Mouse (Mus musculus) liver, postnatal 0 days (tissue): Measurements from ENCODE around the gene Plpp2. TPM values are rescaled to one million over a fixed set of nuclear protein-coding genes. Genes with fewer than 3 reads are reported as not detected.

Source experiments
- ATAC-seq: fragments of 200-750 bp; cut with Nextera tagmentation; 2 replicates; pipeline ENCODE4 v1.8.0; 2017; ENCODE audit warnings: mild to moderate bottlenecking, moderate library complexity
- DNase-seq: peaks from one replicate; pipeline ENCODE4 v3.0.0-alpha.2; 2016
- H3K27ac ChIP-seq: fragments of 300-500 bp; sonication (generic); 2 replicates; pipeline ENCODE4 v1.5.1; 2014; ENCODE audit warnings: antibody characterized with exemption, moderate library complexity, mild to moderate bottlenecking, low read depth
- H3K27me3 ChIP-seq: fragments of 300-500 bp; sonication (generic); 2 replicates; pipeline ENCODE4 v1.6.1; 2014; ENCODE audit warnings: low read length, control low read depth, mixed read lengths; ENCODE audit not compliant: insufficient read depth
- H3K36me3 ChIP-seq: fragments of 300-500 bp; sonication (generic); replicated peaks from 2 replicates; pipeline ENCODE4 v1.6.1; 2014; ENCODE audit warnings: mild to moderate bottlenecking, control low read depth, low read length, moderate library complexity, mixed read lengths; ENCODE audit not compliant: insufficient read depth
- H3K4me1 ChIP-seq: fragments of 300-500 bp; sonication (generic); 2 replicates; pipeline ENCODE4 v1.6.1; 2014; ENCODE audit warnings: antibody characterized with exemption, mild to moderate bottlenecking, control low read depth; ENCODE audit not compliant: insufficient read depth
- H3K4me2 ChIP-seq: fragments of 300-500 bp; sonication (generic); 2 replicates; pipeline ENCODE4 v1.6.1; 2014; ENCODE audit warnings: low read depth, mild to moderate bottlenecking, low read length, moderate library complexity, mixed read lengths
- H3K4me3 ChIP-seq: fragments of 300-500 bp; sonication (generic); 2 replicates; pipeline ENCODE4 v1.5.1; 2014; ENCODE audit warnings: low read depth, low read length
- H3K9ac ChIP-seq: fragments of 300-500 bp; sonication (generic); replicated peaks from 2 replicates; pipeline ENCODE4 v1.6.1; 2014; ENCODE audit warnings: mild to moderate bottlenecking, moderate library complexity
- H3K9me3 ChIP-seq: fragments of 300-500 bp; sonication (generic); 2 replicates; pipeline ENCODE4 v1.6.1; 2016; ENCODE audit warnings: mild to moderate bottlenecking, control low read depth, low read length, mixed read lengths
- CTCF ChIP-seq: sonication (generic); IDR thresholded peaks from 2 replicates; pipeline ENCODE4 v1.5.1; 2016; ENCODE audit warnings: antibody characterized with exemption, low read depth
- EP300 ChIP-seq: IDR thresholded peaks from 2 replicates; pipeline ENCODE4 v1.6.1; 2016; ENCODE audit warnings: antibody characterized with exemption, low read depth, mild to moderate bottlenecking
- WGBS: fragments of 180-500 bp; shearing (Covaris S2); extraction: QIAGEN DNeasy Blood & Tissue Kit; methylation state at CpG from one replicate; pipeline ENCODE4 v1.1.7; 2014; ENCODE audit not compliant: insufficient replicate concordance; 5-methylcytosine and 5-hydroxymethylcytosine counted together
- polyA plus RNA-seq: library from polyadenylated mRNA; unstranded; fragments of >200 nt; fragmentation: Nextera tagmentation; extraction: Ambion mirVana; gene quantifications from 2 replicates; pipeline ENCODE4 v1.2.1, GENCODE M21; 2015

Gene Plpp2
- polyA plus RNA-seq, 1 experiment from 2014 or later: 32.7 TPM

DNA sequence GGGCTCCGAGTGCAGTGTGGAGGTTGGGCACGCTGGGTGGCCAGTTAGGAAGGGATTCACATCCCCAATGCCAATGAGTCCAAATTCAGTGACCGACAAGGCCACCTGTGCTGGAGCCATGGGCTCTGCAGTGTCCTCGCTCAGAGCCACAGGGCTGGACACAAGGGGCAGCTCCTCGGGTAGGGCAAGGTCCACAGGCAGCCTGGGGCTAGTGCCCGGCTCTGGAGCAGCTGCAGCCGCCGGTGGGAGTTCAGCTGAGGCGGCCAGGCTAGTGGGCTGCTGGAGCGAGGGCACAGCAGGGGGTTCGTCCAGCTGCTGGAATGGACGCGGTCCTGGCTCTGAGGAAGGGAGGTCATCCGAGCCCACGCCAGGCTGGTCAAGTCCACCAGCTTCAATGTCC is 7.9 kb upstream of the Plpp2 start:
- Histone ChIP-seq H3K4me3 (no peak overlapping the region), H3K4me2 (no peak overlapping the region), H3K36me3 (peaks cover 21% of the 10 kb centered on the region), H3K4me1 (no peaks in the 10 kb centered on the region), H3K9ac (no peak overlapping the region), H3K27me3 (no peaks in the 10 kb centered on the region), H3K9me3 (no peaks in the 10 kb centered on the region), H3K27ac (no peak overlapping the region)
- no peak for TF ChIP-seq CTCF
- TF ChIP-seq EP300: no peak
- 82% methylated on average over 15 of the region's 15 CpGs for WGBS
- ATAC-seq (no peak), DNase-seq (no peak)

GRCm38 (mm10) chr10:79540746-79541145 is 7.2 kb upstream of the Plpp2 start:
- Histone ChIP-seq H3K27me3 (no peaks in the 10 kb centered on the region), H3K36me3 (peaks cover 21% of the 10 kb centered on the region), H3K4me1 (no peaks in the 10 kb centered on the region), H3K27ac (no peak overlapping the region), H3K9ac (no peak overlapping the region), H3K4me2 (no peak overlapping the region), H3K9me3 (no peaks in the 10 kb centered on the region), H3K4me3 (no peak overlapping the region)
- WGBS: 89% methylated on average over 11 of the region's 11 CpGs
- DNase-seq (no peak), ATAC-seq (no peak)
- TF ChIP-seq EP300: no peak
- no peak for TF ChIP-seq CTCF

DNA sequence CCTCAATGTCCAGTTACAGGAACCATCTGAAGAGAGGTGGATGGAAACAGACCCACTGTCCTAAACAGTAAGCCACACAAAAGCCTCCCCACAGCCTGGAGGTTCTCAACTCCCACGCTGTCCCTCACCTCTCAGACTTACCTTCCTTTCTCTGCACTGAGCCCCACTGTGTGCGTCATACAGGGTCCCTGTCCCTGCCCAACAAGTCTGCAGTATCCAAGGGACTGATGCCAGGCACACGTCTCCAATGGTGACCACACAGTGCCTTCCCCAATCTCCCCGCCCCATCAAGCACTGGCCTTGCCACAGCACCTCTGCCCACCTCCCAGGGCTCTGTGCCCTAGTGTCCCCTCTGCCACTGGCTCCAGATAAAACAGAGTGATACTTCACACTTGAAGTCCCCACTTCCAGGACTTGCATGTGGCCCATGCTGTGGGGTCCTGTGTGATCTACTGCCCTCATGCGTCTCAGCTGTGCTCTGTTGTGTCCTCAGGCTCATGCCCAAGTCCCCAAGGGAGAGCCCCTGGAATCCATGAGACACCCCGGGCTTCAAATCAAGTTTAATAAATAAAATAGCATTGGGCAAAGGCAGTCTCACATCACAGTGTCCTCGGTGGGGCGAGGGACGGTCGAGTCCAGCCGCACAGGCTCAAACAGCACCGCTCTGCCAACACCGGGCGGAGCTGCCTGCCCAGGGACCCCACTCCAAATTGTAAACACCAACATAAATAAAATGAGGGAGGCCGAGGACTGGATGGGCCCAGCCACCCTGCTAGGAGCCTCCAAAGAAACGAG is 6.3 kb upstream of the Plpp2 start:
- DNase-seq (peak; percentile 12), ATAC-seq (no peak)
- Histone ChIP-seq H3K4me1 (no peaks in the 10 kb centered on the region), H3K9ac (no peak overlapping the region), H3K4me2 (no peak overlapping the region), H3K27me3 (no peaks in the 10 kb centered on the region), H3K27ac (no peak overlapping the region), H3K4me3 (no peak overlapping the region), H3K36me3 (peaks cover 21% of the 10 kb centered on the region), H3K9me3 (no peaks in the 10 kb centered on the region)
- no peak for TF ChIP-seq EP300
- no peak for TF ChIP-seq CTCF
- WGBS: 85% methylated on average over 16 of the region's 16 CpGs

- Histone ChIP-seq H3K9me3 (no peaks in the 10 kb centered on the region), H3K4me2 (no peak overlapping the region), H3K9ac (no peak overlapping the region), H3K36me3 (peaks cover 16% of the 10 kb centered on the region), H3K4me1 (peaks cover 5% of the 10 kb centered on the region), H3K4me3 (no peak overlapping the region), H3K27ac (no peak overlapping the region), H3K27me3 (no peaks in the 10 kb centered on the region)
- peak; percentile 16; the same call in 1 of the 2 replicates for ATAC-seq
- no peak for TF ChIP-seq CTCF
- no peak for TF ChIP-seq EP300
- WGBS: 24% methylated on average over 4 of the region's 4 CpGs
- peak; percentile 17 for DNase-seq
Measured at GRCm38 (mm10) chr10:79538873-79539272, 5.3 kb upstream of the Plpp2 start.

DNA sequence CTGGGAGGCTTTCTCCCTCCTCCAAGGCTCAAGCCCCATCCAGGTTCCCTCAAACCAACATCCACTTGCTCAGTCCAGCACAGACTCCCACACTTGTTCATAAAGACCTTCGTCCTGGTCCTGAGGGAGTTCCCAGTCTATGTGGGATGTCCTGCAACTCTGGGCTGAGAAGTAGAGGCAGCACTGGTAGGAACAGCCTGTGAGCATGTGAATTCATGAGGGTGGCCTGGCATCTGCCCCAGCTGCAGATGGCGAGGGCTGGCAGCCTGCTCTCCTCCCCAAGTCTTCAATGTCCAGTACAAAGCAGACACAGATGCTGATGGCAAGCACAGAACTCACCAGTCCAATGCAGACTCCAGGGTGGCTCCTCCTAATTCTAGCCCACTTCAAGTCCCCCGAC is 4.7 kb upstream of the Plpp2 start:
- Histone ChIP-seq H3K9me3 (no peaks in the 10 kb centered on the region), H3K27me3 (no peaks in the 10 kb centered on the region), H3K4me3 (no peak overlapping the region), H3K36me3 (peaks cover 12% of the 10 kb centered on the region; the same call in 1 of the 2 replicates), H3K4me2 (no peak overlapping the region), H3K9ac (no peak overlapping the region), H3K27ac (no peak overlapping the region), H3K4me1 (peaks cover 9% of the 10 kb centered on the region)
- no peak for TF ChIP-seq CTCF
- TF ChIP-seq EP300: no peak
- WGBS: 88% methylated on average over 3 of the region's 3 CpGs
- peak; percentile 10 for DNase-seq
- no peak for ATAC-seq

DNA sequence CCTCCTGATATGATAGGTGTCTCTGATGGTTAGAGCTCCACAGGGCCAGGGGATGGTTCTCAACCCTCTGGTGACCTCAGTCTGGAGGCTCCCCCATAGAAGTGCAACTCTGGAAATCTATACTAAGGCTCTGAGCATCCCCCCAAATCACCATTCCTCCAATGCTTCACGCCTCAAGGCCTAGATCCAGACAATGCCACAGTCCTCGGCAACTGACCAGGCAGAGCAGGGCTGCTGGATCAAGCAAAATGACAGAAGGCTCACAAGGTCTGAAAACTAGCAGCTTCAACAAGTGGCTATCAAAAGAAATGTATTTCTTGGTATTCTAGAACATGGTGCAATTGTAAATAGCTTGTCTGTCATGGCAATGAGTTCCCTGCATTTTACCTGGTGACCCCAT is 4.2 kb upstream of the Plpp2 start:
- DNase-seq: peak; percentile 4
- no peak overlapping the region for H3K4me3 ChIP-seq
- H3K9me3 ChIP-seq: no peaks in the 10 kb centered on the region
- H3K4me1 ChIP-seq: peaks cover 9% of the 10 kb centered on the region
- H3K27me3 ChIP-seq: no peaks in the 10 kb centered on the region
- no peak overlapping the region for H3K9ac ChIP-seq
- no peak overlapping the region for H3K4me2 ChIP-seq
- no peak for ATAC-seq
- peaks cover 9% of the 10 kb centered on the region; the same call in 1 of the 2 replicates for H3K36me3 ChIP-seq
- H3K27ac ChIP-seq: no peak overlapping the region
- 77% methylated on average over 2 of the region's 2 CpGs for WGBS
- no peak for TF ChIP-seq EP300
